Mouse (Mus musculus) forelimb bud, embryonic 11.5 days (tissue): ENCODE measurements around the gene Olfr56.
"Not testable (repeated sequence)": the region's sequence is repeated elsewhere in the genome, so short reads cannot be mapped to it uniquely, and the experiment has no call there.

Source experiments
- DNase-seq: peaks from one replicate; pipeline ENCODE4 v3.0.0-alpha.2; 2012; ENCODE audit warnings: low read depth, low spot score

Gene Olfr56

GRCm38 (mm10) chr11:48978240-48978939 is at the start of gene Olfr56:
Gene Olfr56 (plus strand): TSS chr11:48978889.
- DNase-seq: not testable (repeated sequence)

- not testable (repeated sequence) for DNase-seq
Observed at GRCm38 (mm10) chr11:48933422-48933821, 45.3 kb upstream of the Olfr56 start.

GRCm38 (mm10) chr11:48933923-48934322 is 44.8 kb upstream of the Olfr56 start:
- DNase-seq: not testable (repeated sequence)

GRCm38 (mm10) chr11:48935291-48935690 is 43.4 kb upstream of the Olfr56 start:
- DNase-seq: not testable (repeated sequence)

- not testable (repeated sequence) for DNase-seq
Observed at GRCm38 (mm10) chr11:48939286-48939685, 39.4 kb upstream of the Olfr56 start.

- DNase-seq: not testable (repeated sequence)
Observed at GRCm38 (mm10) chr11:48946090-48946489, 32.6 kb upstream of the Olfr56 start, which contains the start of gene Psme2b. Gene Psme2b (minus strand): TSS chr11:48946190.

GRCm38 (mm10) chr11:48974686-48975085 is 4.0 kb upstream of the Olfr56 start:
- DNase-seq: not testable (repeated sequence)

GRCm38 (mm10) chr11:48979251-48979650 is 562 bp downstream of the Olfr56 start, which contains the start of gene 9930111J21Rik1:
Gene 9930111J21Rik1 (minus strand): TSS chr11:48979398.
- DNase-seq: not testable (repeated sequence)

GRCm38 (mm10) chr11:48980052-48980451 is 1.4 kb downstream of the Olfr56 start:
- not testable (repeated sequence) for DNase-seq

- not testable (repeated sequence) for DNase-seq
Observed at GRCm38 (mm10) chr11:48982848-48983247, 4.2 kb downstream of the Olfr56 start.

GRCm38 (mm10) chr11:48988219-48988618 is 9.5 kb downstream of the Olfr56 start:
- DNase-seq: not testable (repeated sequence)

- DNase-seq: not testable (repeated sequence)
Observed at GRCm38 (mm10) chr11:48989981-48990380, 11.3 kb downstream of the Olfr56 start.

- not testable (repeated sequence) for DNase-seq
Observed at GRCm38 (mm10) chr11:48991740-48992520, 13.2 kb downstream of the Olfr56 start, which contains the start of gene Gm12185. Gene Gm12185 (minus strand): TSS chr11:48992226.

GRCm38 (mm10) chr11:48993296-48993695 is 14.6 kb downstream of the Olfr56 start:
- DNase-seq: not testable (repeated sequence)

- not testable (repeated sequence) for DNase-seq
Observed at GRCm38 (mm10) chr11:48994018-48994417, 15.3 kb downstream of the Olfr56 start, which contains the start of gene Tgtp1. Gene Tgtp1 (minus strand): TSS chr11:48994172.

- DNase-seq: not testable (repeated sequence)
Observed at GRCm38 (mm10) chr11:49000411-49000810, 21.7 kb downstream of the Olfr56 start.

- not testable (repeated sequence) for DNase-seq
Observed at GRCm38 (mm10) chr11:49006317-49006716, 27.6 kb downstream of the Olfr56 start.

GRCm38 (mm10) chr11:49006785-49007184 is 28.1 kb downstream of the Olfr56 start:
- not testable (repeated sequence) for DNase-seq

- not testable (repeated sequence) for DNase-seq
Observed at GRCm38 (mm10) chr11:49012074-49012473, 33.4 kb downstream of the Olfr56 start.

GRCm38 (mm10) chr11:49050064-49050463 is 71.4 kb downstream of the Olfr56 start:
- not testable (repeated sequence) for DNase-seq

- DNase-seq: not testable (repeated sequence)
Observed at GRCm38 (mm10) chr11:49051093-49051891, 72.6 kb downstream of the Olfr56 start, which contains the start of gene 9930111J21Rik2. Gene 9930111J21Rik2 (minus strand): TSS chr11:49051242.
